Mouse (Mus musculus) kidney, adult 11 months (tissue): ENCODE measurements around the gene Gm156.
"Not testable (repeated sequence)": the region's sequence is repeated elsewhere in the genome, so short reads cannot be mapped to it uniquely, and the experiment has no call there.

Experiments used
- DNase-seq: peaks from one replicate; pipeline ENCODE4 v3.0.0; 2022

Gm156 gene

DNA sequence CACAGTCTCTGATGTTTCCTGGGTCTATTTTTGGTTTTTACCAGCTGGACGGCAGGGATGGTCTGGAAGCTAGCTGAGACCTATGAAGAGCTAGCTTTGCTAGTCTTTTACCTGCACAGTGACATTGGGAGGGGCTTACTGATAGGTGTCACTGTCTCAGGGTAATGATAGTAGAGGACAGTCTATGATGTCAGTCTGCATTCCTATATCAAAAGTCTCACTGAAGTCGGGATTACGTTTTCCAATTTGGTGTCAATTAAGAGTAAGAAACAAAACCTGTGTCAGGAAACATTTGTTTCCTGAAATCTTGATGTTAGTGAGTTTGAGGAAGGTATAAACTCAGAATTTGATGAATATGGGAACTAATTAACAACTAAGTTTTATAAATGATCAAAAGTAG lies at the start of gene Gm156:
Gm156 (minus strand) TSS at position 101 of the 400 bp plus-strand sequence.
- DNase-seq = not testable (repeated sequence)

- no peak for DNase-seq
Observed at GRCm38 (mm10) chr6:129825559-129825958, 41.5 kb upstream of the Gm156 start.

GRCm38 (mm10) chr6:129824004-129824403 lies 39.9 kb upstream of the Gm156 start:
- no peak for DNase-seq

GRCm38 (mm10) chr6:129817731-129818130 lies 33.7 kb upstream of the Gm156 start:
- DNase-seq = no peak

DNA sequence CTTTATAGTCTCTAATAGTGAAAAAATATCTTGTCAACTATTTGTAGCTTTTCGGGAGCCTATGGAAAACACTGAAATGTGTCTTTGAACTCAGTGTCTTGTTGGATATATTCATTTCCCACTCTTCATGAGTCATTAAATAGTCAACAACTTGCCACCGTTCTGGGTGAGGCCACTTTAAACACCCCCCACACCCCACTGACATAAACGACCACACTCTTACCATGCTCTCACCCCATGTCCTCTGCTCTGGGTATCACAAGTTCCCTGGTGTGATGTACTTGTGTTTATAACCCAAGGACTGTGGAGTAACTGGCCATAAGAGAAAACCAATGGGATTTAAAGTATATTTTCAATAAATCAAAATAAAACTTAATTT lies 36.4 kb downstream of the Gm156 start:
- no peak for DNase-seq

GRCm38 (mm10) chr6:129747016-129747653 lies 36.9 kb downstream of the Gm156 start:
- no peak for DNase-seq

- DNase-seq = no peak
Observed at GRCm38 (mm10) chr6:129746151-129746550, 37.9 kb downstream of the Gm156 start.

GRCm38 (mm10) chr6:129740069-129740721 lies 43.9 kb downstream of the Gm156 start, which contains the start of gene Klri2:
Gene Klri2, minus strand, starts transcription at chr6:129740484.
- DNase-seq = no peak

GRCm38 (mm10) chr6:129736414-129736813 lies 47.7 kb downstream of the Gm156 start:
- no peak for DNase-seq

- DNase-seq = no peak
Observed at GRCm38 (mm10) chr6:129727237-129727636, 56.8 kb downstream of the Gm156 start.

GRCm38 (mm10) chr6:129721390-129721789 lies 62.7 kb downstream of the Gm156 start:
- DNase-seq = no peak

DNA sequence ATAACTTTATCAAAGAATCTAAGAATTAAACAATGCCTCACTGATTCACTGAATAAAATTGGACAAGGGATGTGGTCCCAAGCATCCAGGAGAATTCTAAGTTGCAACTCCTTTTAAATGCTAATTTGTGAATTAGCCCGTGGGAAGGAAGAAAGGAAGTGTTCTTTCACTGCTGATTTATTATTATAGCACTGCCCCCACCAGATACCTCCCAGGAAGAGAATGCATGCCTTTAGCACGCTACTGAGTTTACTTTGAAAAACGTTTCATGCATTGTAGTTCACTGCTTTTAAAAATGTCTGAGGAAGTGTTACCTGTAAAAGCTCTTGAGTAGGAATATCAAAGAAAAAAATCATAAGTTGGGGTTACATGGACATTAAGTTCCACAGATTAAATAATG lies 63.6 kb downstream of the Gm156 start:
- no peak for DNase-seq

DNA sequence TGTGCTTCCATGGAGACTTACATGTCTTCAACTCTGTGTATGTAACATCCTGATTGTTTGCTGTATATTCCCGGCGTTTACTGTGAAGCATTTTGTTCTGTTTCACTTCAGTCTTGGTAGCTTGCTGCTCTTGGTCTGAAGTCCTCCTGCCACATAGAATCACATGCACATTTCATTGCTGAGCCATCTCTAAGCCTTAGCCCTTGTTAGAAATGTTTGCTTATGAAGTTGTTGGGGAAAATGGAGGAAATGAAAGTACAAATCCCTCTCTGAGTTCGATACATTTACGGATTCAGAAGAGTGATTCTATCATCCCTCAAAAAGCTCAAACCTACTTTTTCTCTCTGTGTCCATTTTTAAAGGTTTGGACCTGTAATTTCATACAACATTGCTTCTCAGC lies 67.0 kb downstream of the Gm156 start, which contains the start of gene Klri1:
Klri1 (minus strand) TSS at position 101 of the 400 bp plus-strand sequence.
- DNase-seq = no peak
